Mouse (Mus musculus) kidney, postnatal 4 days (tissue): ENCODE measurements around the gene Uckl1.

ENCODE experiments used
- DNase-seq, 2 experiments: peaks; one replicate each; pipeline ENCODE4 v3.0.0; 2021; ENCODE audit warnings: mixed read lengths in 2 of 2

Uckl1 gene

DNA sequence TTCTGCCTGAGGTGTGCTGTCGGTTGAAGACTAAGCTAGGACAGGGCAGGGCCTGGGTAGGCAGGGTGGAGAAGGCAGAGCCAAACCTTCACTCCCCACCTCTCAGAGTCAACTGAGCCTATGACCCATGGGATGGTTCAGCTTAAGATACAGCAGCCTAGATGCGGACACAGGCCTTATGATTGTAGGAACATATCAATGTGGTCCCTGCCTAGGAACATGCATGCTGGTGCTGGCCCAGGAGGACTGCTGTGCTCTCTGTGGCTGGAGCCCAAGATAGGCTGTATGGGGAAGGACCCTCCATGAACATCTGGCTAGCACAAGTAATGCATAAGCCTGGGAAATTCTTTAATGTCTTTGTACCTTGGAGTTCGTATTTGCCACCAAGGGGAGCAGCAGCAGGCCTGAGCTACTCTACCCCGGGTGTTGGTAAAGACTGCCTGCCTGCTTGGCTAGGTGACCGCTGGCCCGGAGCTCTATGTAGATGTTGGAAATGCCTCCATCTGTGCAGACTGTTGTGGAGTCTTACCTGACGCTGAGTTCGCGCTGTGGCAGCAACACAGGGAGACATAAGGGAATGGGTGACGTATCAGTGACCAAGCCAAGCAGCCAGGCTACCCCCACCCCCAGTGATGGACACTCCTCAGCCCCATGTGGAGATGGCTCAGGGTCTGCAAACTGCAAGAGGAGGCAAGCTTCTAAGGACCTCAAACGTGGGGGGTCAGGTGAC is 12.6 kb downstream of the Uckl1 start:
- DNase-seq, result no peak

DNA sequence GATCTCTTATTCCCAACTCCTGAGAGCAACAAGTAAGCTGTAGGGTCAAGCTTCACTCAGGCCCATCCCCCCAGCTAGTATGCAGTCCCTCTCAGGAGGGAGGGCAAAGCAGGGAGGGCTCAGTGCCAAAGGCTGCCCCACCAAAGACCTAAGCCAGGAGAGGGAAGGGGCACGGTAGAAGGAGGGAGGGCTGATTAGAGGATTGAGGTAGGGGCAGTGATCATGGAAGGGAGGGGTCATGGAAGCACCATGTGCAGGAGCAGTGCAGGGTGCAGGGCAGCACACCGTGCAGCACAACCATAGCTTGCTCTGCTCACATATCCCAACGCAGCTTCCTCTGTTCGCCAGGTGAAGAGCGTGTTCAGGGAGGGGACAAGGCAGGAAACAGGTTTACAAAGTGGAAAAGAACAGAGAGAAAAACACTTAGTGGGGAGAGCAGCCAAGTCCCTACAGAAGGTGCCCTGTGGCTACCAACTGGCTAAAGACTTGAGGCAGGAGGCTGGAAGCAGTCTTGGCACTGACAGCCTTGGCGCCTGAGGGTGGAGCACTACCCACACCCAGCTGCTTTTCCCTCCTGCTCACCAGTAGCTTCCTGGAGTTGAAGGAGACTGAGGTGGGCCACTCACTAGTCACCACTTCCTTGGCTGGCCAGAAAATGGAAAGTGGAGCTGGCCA is 13.6 kb downstream of the Uckl1 start:
- DNase-seq, result no peak

DNA sequence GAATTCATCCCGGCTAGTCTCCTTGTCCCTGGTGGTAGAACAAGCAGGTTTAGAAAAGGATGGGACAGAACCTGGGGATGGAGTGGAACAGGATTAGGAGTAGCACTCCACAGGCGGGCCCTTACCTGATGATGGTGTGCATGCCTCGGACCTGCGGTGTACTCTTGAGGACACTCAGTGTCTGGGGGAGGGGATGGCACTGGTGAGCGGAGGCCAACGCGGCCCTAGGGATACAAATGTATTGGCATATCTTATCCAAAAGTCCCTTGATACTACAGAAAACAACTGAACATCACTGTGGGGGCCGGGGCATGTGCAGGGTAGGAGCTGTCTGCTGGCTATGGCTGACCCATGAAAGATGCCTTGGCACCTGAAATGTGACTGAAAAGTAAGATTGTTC is 14.3 kb downstream of the Uckl1 start:
- DNase-seq, result no peak

DNA sequence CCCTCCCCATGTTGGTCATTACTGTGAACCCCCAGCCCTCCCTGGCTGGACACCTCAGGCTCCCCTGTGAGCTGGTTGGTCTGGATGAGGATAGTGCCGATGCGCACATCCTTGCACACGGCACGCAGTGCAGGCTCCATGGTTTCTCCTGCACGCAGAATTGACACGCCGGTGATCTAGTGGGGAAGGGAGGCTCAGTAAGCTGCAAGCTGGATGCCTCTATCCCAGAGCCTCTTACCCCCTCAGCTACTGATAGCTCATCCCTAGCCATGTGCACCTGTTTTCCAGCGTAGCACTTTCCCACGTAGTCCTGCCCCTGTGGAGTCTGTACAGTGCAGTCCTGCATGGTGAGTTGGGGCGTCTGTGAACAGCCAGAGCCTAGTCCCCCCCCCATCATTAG is 14.8 kb downstream of the Uckl1 start:
- DNase-seq, result no peak

DNA sequence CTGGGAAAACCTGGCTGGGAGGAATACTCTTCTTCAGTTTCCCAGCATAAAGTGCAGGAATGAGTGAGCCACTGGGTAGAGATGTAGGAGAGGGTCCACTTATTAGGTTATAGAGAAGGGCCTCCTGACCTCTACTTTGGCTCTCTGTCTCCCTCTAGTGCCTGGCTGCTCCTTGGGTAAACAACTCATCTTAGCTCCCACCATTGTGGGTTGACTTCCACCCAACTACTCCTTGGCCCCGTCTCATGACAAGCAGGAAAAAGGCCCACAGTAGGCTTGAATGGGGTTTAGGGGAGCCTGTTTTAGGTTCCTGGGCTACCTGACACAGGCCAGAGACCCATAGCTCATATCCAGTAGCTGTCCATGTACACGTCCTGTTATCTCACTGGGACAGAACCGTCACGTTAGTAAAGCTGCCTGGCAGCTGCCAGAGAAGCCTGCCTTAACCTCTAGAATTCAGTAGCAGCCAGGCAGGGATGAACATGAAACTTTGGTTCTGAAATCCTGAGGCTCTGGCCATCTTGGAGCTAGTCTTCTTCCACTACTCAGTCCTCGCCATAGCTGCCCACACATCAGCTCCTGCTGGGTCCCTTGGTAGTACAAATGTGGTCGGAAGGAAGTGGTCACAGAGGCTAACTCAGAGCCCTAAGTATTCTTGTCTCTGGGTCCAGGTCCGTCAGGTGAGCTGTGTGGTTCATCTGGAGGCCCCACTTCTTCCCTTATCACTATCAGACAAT is 16.3 kb downstream of the Uckl1 start:
- DNase-seq, result peak; percentile 73 to 76

DNA sequence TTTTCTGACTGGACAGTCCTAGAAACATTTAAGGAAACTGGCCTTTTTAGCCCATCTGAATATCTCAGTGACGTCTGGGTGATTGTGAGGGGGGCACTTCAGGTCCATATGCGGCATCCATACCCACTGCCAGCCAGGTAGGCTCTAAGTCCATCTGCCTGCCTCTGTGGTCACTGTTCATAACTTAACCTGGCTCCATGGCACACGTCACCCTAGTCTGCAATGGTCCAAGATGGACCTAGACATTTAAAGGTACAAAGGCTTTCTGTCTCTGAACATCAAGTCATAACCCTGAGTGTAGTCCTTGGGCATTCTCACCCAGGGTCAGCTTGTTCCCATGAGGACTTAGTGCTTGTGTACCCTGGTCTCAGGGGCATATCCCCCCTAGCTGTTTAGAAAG is 17.4 kb downstream of the Uckl1 start:
- no peak for DNase-seq

DNA sequence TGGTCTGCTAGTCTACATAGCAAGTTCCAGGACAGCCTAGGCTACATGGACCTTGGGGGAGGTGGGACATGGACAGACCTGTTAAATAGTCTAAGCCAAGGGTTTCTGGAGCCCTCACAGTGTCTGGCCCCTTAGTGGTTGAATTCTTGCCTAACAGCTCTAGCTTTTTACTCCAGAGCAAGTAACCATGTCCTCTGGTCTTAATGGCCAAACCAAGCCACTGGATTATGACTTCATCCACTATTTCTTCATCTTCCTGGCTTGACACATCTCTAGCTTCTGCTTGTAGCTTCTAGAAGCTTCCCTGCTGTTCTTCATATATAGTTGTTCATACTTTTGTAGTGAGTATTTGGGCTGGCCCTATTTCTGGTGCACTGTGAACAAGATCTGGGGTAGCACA is 30.9 kb downstream of the Uckl1 start:
- DNase-seq, result no peak

DNA sequence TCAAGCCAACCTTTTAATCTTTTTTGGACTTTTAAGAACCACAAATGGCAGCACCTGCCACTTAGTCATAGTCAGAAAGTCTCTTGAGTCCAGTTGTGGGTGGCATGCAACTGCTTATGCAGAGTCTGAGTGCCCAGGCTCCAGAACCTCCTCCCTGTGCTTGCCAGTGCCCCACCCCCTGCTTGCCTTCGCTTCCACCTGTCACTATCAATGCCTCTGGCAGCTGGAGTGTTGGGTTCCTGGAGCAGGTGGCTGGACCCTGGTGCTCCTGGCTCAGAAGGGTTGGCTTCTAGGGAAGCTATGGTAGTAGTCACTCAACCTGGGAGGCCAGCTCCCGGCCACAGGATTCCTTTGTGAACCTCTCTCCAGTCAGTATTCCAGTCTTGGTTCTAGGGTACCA is 34.5 kb downstream of the Uckl1 start:
- DNase-seq, result no peak

DNA sequence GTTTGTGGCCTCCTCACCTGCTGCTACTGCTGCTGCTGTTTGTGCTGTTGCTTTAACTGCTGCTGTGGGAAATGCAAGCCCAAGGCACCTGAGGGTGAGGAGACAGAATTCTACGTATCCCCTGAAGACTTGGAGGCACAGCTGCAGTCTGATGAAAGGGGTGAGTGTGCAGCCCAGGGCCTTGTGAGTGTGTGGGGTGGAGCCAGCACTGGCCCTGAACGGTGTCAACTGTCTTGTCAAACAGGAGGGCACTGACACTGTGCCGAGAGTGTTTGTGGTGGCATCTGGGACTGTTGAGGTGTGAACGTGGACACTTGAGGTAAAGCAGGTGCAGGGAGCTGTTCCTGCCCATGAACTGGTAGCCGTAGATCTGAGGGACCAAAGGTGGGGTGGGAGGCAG is 36.0 kb downstream of the Uckl1 start:
- no peak for DNase-seq

DNA sequence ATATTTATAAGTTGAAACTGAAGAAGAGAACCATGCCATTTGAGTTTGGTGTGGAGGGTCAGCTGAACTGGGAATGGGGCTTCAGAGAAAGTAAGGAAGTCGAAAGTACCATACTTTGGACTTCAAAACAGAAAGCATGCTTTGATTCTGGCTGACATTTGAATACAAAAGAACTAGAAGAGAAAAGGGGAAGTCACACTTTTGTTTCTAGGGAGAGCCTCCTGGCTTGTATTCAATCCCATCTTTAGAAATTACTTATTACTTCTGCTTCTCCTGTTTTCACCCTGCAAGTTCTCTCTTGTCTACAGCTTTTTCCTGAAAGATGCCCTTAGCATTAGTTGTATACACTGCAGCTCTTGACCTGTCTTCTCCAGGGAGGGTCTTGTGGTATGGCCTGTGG is 36.5 kb downstream of the Uckl1 start:
- no peak for DNase-seq

DNA sequence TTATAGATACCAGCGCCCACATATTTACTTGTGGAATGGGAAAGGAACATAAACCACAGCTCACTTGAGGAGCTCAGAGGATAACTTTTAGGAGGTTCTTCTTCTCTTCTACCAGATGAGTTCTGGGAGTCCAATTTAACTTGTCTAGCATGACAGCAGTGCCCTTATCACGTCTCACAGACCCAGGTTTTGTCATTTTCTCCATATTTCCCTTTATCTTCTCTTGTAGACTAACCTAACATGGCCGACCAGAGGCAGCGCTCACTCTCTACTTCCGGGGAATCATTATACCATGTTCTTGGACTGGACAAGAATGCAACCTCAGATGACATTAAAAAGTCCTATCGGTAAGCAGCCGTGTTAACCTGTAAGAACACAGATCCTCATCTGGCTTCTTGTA is 38.5 kb downstream of the Uckl1 start:
- no peak for DNase-seq

DNA sequence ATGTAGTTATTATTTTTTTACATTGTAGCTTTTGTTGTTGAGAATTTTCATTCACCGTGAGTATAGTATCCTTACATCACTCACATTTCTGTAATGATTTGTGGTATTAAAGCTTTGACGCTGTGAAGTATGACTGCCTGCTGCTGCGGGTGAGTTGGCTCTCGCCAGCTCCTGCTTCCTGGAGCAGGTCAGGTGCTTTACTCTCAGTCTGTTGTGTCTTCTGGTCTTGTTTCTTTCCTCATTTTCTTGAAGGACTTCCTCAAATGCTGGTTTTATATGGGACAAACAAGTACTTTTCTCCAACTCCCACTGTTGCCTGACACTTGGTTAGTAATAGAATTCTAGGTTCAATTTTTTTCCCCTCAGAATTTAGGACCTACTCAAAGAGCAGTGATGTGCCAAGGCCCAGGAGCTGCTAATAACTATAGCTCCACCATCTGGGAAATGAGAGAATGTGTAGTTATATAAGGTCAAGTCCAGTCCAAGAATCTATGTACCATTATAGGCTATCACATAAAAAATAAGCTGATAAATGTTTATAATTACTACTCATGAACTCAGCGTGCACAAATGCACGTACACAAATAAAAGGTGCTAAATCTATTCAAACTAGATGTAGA is 42.8 kb downstream of the Uckl1 start:
- DNase-seq, result no peak

DNA sequence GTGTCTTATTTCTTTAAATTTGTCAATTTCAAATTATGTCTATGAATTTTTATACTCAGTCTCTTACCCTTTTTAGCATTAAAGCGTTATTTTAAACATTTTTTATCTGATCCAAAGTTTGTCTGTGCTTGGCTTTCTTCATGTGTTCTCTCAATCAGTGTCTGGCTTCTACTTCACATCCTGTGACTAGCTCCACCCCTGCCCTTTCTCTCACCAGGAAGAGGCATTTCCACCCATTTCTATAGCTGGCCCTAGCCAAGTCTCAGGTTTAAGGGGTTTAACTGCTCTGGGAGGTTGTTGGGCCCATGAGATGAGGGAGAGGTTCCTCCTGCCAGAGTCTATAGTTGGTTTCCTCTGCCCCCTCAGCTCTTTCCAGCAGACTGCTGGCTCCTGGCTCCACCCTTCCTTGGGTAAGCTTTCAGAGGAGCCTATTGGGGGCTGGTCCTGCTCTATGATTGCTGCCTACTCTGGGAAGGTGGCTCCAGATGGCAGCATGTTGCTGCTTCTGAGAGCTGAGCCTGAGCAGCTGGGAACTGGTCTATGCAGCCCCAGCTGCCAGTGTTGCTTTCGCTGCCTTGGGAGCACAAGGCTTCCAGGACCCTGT is 47.1 kb downstream of the Uckl1 start:
- DNase-seq, result peak; percentile 22 to 42

DNA sequence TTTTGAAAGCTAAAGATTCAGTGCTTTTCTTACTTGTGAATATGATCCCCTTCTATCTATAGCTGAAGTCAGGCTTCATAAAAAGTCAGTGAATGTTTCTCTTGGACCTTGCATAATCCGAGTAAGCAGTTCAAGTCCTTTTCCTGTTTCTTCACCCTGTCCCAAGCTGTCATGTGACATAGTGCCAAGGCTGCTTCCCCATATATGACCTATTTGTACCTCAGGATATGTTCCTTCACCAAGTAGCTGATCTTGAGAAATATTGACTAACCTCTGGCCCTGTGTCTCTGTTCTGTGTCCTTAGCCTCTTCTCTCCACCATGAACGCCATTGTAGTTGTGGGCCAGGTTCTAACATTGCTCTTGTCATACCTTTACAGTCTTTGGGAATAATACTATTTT is 48.3 kb downstream of the Uckl1 start:
- DNase-seq, result no peak

DNA sequence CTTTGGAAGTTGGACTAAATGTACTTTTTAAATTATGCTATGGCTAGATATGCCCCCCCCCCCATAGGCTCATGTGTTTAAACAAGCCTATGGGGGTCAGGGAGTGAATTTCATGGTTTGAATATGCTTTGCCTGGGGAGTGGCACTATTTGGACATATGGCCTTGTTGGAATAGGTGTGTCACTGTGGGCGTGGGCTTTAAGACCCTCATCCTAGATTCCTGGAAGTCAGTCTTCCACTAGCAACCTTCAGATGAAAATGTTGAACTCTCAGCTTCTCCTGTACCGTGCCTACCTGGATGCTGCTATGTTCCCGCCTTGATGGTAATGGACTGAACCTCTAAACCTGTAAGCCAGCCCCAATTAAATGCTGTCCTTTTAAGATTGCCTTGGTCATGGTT is 52.1 kb downstream of the Uckl1 start:
- DNase-seq, result no peak

DNA sequence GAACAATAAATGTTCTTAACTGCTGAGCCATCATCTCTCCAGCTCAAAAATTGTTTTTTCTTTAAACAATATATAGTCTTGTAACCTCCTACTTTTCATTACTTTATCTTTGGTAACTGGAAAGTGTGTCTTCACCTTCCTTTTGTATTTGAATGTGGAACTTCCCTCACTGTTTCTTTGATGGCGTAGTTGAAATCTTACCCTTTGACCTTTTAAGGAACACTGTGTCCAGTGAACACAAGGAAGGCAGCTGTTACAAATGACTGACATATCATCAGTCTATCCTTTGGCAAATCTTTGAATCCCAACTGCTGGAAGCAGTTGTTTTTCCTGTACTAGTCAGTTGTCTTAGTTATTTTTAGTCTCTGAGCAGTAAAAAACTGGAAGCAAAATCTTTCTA is 55.6 kb downstream of the Uckl1 start:
- no peak for DNase-seq

DNA sequence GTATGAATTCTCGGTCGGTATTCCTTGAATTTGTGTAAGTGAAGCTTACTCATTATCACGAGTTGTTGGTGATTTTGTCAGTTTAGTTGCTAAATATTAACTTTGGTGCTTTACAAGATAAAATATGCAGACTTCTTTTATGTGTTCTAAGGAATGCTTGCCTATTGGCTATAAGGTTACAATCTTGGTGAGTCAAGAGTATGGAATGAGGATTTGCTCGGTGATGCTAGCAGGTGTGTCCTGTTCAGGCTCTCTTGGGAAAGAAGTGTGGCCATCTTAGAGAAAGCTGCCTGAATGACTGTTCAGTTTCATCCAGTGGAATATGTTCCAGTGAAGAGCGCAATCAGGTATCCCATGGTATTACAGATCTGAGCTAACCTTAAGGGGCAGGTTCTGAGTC is 59.2 kb downstream of the Uckl1 start:
- no peak for DNase-seq

DNA sequence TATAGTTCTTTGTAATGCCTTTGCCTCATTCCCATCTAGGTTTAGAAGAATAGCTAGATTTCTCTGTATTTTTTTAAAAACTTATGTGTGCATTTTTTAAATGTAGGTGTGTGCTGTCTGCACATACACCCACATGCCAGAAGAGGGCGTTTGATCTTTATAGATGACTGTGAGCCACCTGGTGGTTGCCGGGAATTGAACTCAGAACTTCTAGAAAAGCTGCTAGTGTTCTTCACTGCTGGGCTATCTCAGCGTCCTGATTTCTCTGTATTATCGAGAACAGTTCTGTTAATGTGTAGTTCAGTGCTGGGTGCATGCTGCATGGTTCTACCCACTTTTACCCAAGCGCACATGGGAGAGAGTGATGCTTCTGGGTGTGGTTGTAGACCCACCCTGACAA is 61.9 kb downstream of the Uckl1 start:
- peak; percentile 53 to 62 for DNase-seq

DNA sequence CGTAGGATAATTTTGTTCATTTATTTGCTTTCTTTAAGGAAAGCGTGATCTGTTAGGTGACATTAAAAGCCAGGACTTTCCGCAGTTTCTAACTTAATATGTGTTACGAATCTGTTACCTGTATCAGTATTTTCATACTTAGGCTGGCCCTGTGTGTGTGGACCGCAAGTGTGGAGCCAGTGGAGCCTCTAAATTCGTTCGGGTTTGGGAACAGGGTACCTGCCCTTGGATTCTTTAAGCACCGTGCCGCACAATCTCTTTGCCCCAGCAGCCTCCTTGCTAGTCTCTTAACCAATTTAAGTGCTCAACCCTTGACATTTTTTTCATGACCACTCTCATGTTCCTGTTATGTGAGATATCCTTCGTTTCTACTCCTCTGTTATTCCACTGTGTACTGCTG is 63.2 kb downstream of the Uckl1 start:
- peak in 1 of 2 experiments; percentile 6 for DNase-seq

DNA sequence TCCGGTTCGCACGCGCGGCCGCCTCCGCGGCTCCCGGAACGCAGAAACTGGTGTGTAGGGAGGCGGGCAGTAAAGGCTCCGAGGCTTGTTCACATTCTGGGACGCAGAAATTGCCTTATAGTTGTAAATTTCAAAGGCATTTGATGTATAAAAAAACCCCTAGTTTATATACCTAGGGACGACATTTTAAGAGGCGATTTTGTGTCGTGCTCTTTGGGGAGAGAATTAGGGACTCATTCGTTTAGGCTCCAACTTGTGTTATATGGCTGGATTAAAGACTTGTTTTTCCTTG is 63.8 kb downstream of the Uckl1 start:
- DNase-seq, result no peak

DNA sequence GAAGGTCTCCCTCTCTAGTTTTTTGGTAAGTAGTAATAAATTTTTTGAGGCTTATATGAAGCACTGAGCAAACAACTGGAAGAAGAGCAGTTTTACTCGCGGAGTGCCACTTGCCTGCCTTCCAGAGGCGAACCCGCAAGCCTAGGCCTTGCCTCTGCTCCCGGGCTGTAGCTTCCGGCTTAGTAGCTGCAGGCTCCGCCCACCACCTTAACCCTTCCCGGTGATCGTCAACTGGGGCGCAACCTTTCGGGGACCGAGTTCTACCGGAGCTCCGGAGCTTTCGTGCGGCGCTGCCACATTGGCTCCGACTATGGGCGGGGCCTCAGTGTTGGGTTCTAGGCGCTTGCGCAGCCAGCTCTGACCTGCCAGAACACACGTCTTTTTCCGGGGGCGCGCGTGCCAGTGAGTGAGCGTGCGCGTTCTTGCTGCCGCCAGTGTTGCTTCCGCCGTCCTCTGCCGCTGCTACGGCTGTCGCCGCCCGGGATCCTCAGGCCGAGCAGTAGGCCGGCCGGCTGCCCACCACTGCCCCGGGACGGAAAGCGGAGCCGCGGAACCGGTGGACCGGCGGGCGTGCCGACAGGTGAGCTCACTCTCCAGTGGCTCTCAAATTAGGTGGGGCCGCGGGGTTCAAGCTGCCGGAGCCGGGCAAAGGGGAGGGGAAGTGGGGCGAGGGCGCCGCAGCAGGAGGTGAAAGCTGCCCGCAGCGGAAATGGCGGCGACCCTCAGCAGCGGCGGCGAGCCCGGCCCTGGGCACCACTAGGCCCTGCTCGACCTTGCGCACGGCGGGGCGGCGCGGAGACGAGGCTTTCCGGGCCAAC is 64.4 kb downstream of the Uckl1 start, which contains the start of gene Dnajc5:
Dnajc5 (plus strand) TSS at position 368 of the 818 bp plus-strand sequence.
- DNase-seq, result peak; percentile 97 to 99

DNA sequence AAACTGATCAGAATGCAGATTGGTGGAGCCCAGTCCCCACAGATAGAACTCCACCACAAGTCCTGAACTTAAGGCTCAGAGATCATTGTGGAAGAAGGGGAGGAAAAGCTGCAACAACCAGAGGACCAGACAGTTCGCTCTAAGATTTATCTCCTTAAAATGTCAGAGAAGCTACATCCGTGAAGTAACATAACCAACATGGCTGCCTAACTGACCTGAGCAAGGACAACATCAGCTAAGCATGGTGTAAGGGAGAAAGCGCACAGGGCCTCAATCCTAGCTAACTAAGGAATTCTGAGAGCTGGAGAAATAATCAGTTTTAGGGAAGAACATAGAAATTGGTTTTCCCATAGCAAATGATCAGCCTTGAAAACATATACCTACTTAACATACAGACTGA is 65.5 kb downstream of the Uckl1 start:
- peak in 1 of 2 experiments; percentile 6 for DNase-seq
